Mouse (Mus musculus): ENCODE measurements at regions not wholly inside any gene's neighbourhood (a gene's known extent, or its start where the extent isn't known, plus 50 kb on each side); places are given as distances from the start of the nearest gene placed in this dataset.

- DNase-seq (ENCODE audit: low spot score), result no peak
Measured at GRCm38 (mm10) chr2:56083226-56083625, 647.5 kb downstream of the Kcnj3 start.

- DNase-seq (ENCODE audit: low spot score), result no peak
Measured at GRCm38 (mm10) chr2:56109531-56109930, 673.8 kb downstream of the Kcnj3 start.

- no peak for DNase-seq (ENCODE audit: low spot score)
Measured at GRCm38 (mm10) chr2:56109975-56110374, 674.2 kb downstream of the Kcnj3 start.

GRCm38 (mm10) chr2:56114469-56114868 lies 678.7 kb downstream of the Kcnj3 start:
- DNase-seq (ENCODE audit: low spot score), result peak; percentile 5

- peak; percentile 3 for DNase-seq (ENCODE audit: low spot score)
Measured at GRCm38 (mm10) chr2:56119368-56119767, 683.6 kb downstream of the Kcnj3 start.

GRCm38 (mm10) chr2:56147107-56147615 lies 711.4 kb downstream of the Kcnj3 start:
- no peak for DNase-seq (ENCODE audit: low spot score)

- no peak for DNase-seq (ENCODE audit: low spot score)
Measured at GRCm38 (mm10) chr2:56196449-56196848, 760.7 kb downstream of the Kcnj3 start.

- DNase-seq (ENCODE audit: low spot score), result no peak
Measured at GRCm38 (mm10) chr2:56227476-56227875, 791.7 kb downstream of the Kcnj3 start.

GRCm38 (mm10) chr2:56233042-56233441 lies 797.3 kb downstream of the Kcnj3 start:
- no peak for DNase-seq (ENCODE audit: low spot score)

GRCm38 (mm10) chr2:56257044-56257954 lies 821.5 kb downstream of the Kcnj3 start:
- DNase-seq (ENCODE audit: low spot score), result no peak

- DNase-seq (ENCODE audit: low spot score), result no peak
Measured at GRCm38 (mm10) chr2:56304920-56305319, 818.9 kb downstream of the Nr4a2 start.

GRCm38 (mm10) chr2:56321692-56322091 lies 802.1 kb downstream of the Nr4a2 start:
- no peak for DNase-seq (ENCODE audit: low spot score)

- DNase-seq (ENCODE audit: low spot score), result no peak
Measured at GRCm38 (mm10) chr2:56322508-56322907, 801.3 kb downstream of the Nr4a2 start.

GRCm38 (mm10) chr2:56335974-56336373 lies 787.8 kb downstream of the Nr4a2 start:
- no peak for DNase-seq (ENCODE audit: low spot score)

GRCm38 (mm10) chr2:56364065-56364464 lies 759.7 kb downstream of the Nr4a2 start:
- no peak for DNase-seq (ENCODE audit: low spot score)
